Mouse (Mus musculus) kidney, postnatal 25 days (tissue): ENCODE data around the gene Arhgef7.

ENCODE experiments used
- DNase-seq, 2 experiments: peaks; one replicate each; pipeline ENCODE4 v3.0.0; 2021; ENCODE audit warnings: mixed read lengths in 2 of 2

Arhgef7 gene

DNA sequence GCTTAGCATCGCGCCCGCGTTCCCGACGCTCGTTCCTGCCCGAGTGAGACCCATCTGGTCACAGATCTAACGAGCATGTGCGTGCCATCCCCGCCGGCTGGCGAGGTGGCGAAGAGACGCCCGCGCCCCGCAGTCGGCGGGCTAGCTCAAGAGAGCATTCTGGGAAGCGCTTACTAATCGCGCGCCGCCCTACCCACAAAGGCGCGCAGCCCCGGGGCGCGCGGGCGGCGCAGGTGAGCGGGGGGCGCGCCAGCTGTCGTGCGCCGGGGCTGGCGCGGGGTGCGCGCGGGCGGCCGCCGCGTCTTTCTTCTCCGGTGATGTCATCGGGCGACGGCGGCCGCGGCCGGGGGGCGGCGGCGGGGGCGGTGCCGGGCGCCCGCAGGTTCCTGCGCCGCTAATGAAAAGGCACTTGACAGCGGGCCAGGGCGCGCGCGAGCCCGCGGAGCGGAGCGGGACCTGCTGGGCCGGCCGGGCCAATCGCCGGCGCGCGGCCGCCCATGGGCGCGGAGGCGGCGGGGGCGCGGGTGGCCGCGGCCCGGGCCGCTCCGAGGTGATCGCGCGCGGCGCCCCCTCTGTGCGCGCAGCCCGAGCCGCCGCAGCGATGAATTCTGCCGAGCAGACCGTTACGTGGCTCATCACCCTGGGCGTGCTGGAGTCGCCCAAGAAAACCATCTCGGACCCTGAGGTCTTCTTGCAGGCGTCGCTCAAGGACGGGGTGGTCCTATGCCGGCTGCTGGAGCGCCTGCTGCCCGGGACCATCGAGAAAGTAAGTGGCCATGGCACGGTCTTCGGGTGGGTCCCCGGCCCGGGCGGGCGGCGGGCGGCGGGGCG, at the start of gene Arhgef7:
Gene Arhgef7, plus strand, starts transcription at position 71 of the 831 bp plus-strand sequence.
- peak; percentile 67 to 86 for DNase-seq

DNA sequence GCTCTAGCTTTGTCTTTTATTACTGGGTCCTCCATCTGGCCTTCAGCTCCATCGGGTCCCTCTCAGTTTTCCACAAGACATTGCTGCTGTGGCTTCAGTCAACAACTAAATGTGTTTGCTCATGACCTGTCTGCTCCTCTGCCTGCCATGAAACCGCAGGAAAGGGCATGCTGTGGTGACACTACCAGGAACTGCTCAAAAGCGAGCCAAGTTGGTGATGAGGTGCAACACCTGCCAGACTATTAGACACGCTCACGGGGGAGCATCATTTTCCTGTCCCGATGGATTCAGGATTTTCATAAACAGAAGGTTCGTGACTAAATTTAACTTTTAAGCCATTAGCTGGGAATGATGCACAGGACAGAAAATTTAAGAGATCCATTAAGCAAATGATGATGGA, 43.0 kb upstream of the Arhgef7 start:
- no peak for DNase-seq

DNA sequence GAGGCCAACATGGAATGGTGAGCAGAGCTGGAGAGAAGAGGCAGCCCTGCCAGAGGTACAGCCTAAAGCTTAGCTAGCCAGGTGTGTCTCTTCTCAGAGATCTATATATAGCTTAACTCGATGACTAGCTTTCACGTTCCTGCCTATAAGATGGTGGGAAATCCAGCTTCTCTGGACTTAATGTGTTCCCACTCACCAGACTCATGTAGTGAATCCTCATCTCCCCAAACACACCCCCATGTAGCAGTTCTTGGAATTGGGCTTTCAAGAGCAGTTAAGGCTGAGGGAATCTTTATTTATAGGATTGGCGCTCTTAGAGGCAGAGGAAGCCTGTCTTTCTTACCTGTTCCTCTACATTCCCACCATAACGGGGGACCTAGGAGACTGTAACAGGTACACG, 40.3 kb upstream of the Arhgef7 start:
- no peak for DNase-seq

DNA sequence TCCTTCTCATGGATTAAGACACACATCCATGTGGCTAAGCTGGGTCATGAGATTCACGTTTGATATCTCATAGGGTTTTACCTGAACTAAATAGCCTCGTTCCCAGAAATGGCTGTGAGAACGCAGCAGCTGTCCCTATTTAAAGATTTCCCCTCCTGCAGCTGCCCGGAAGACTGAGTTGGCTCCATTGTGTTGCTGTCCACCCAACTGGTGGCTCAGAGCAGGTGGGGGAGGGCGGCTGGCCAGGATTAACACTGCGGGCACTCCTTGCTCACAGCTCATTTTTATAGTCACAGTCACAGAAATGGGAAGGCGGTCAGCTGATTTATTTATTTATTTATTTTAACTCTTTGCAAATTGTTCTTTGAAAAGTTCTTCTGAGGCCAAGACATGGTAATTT, 37.6 kb upstream of the Arhgef7 start:
- peak in 1 of 2 experiments; percentile 38 for DNase-seq

DNA sequence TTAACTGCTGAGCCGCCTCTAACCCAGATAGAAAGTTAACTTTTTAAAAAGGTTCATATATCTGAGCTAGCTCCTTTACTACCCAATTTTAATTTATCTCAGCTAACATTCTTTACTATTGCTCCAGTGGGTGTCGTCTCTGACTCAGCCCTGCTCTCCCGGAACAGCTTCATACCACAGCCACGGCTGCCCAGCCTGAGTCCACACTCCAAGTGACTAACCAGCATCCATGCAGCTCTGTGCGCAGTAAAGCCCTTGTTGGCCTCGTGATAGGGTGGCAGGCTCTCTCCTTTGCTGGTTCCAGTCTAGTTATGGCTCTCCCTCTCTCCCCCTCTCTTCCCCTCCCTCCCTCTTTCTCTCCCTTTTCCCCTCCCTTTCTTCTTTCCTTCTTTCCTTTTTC, 36.2 kb upstream of the Arhgef7 start:
- no peak for DNase-seq

DNA sequence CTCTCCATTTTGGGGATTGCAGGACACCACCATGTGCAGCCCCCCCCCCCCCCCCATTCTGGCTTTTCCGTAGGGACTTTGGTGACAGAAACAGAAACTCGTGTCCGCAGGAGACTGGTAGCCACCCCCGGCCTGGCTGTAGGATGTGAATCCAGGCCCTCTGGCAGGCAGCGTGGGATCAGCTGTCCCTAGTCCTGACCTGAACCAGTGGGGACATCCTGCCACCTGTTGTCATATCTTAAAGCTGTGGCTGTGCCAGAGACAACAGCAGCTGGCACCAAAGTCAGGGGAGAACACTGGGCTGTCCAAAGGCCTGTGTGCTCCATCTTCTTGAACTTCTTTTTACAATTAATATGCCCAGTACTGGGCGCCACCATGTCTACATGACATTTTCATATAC, 35.8 kb upstream of the Arhgef7 start:
- no peak for DNase-seq

DNA sequence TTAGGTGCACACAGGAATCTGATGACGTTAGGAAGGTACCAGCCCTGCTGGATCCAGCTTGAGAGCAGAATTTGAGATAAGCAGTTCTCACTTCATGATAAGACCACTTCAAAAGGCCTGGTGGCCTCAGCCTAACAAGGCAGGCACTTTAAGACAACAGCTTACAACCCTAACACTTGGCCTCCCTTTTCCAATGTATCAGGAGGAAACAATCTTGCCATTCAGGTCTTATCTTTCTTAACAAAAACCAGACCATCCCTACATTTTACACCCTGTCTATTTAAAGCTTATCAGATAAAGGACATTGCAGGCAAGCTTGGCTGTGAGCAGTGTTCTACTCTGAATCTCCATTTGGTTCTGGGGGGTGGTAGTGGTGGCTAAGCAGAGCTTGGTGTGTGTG, 35.1 kb upstream of the Arhgef7 start:
- DNase-seq: no peak

DNA sequence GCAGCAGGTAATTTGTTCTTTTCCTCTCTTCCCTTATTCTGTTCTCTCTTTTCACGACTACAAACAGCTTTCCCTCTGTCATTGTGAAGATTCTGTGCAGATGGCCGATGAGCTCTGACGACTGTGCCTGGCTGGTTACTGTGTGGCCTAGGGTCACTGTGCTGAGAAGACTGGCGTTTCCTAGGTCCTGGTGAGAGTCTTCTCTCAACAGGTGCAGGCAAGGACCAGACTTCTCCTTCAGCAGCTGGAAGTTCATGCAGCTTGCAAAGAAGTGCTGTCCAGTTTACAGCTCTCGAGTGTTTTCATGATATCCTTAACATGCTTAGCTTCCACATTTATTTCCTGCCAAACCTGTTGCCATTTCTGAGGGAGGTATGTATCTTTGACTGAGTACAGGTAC, 33.5 kb upstream of the Arhgef7 start:
- DNase-seq: no peak

DNA sequence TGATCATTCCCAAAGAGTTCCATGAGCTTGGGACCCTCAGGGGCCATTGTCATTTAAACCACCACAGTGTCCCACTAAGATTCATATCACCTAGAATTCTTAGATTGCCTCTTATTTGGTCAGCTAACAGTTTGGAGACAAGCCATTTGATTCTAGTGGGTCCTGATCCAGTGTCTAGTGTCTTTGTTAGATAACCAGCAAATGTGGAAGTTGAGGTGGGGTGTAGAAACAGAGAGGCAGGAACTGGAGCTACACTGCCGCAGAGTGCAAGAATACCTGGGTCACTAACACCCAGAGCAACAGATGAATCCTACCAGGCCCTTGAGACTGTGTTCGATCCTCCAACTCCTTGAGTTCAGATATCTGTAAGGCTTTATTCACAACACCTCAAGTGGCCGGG, 31.3 kb upstream of the Arhgef7 start:
- no peak for DNase-seq

DNA sequence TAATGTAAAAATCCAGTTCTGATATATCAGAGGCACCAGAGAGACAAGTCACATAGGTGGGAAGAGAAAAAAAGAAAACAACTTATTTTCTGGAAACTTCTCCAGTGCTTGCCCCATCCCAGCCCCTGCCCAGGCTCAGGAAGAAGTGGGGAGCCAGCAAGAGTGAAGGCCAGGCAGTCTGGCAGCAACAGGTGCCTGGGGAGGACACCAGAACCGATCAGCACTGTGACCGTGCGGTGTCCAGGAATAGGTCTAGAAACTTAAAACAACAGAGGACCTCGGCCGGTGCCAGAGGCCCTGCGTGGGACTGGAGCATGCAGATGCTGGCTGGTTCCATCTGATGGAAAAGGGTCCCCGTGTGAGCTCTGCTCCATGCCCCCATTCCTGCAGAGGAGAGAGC, 30.1 kb upstream of the Arhgef7 start:
- DNase-seq: no peak

DNA sequence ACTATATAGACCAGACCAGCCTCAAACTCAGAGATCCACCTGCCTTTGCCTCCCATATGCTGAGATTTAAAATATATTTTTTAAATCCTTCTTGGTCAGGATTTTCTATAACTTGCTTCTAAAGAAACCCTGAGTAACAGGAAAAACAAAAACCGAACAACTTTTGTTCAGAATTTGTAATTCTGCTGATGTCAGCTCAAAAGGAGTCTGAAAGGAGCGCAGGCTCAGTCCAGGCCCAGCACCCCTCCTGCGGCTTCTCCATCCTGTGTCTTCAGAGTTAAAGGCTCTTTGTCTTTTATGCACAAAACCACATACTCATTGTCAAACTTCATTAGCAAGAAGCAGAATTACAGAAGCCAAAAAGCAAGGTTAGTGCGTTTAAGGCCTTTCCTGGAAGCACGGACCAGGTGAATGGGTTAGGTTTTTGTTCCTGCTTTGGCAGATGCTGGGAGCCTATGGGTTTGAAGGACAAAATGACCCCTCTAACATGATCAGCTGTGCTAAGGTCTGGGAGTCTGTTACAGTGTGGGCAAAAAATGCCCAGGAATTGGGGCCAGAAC, 28.0 kb upstream of the Arhgef7 start:
- DNase-seq: no peak

DNA sequence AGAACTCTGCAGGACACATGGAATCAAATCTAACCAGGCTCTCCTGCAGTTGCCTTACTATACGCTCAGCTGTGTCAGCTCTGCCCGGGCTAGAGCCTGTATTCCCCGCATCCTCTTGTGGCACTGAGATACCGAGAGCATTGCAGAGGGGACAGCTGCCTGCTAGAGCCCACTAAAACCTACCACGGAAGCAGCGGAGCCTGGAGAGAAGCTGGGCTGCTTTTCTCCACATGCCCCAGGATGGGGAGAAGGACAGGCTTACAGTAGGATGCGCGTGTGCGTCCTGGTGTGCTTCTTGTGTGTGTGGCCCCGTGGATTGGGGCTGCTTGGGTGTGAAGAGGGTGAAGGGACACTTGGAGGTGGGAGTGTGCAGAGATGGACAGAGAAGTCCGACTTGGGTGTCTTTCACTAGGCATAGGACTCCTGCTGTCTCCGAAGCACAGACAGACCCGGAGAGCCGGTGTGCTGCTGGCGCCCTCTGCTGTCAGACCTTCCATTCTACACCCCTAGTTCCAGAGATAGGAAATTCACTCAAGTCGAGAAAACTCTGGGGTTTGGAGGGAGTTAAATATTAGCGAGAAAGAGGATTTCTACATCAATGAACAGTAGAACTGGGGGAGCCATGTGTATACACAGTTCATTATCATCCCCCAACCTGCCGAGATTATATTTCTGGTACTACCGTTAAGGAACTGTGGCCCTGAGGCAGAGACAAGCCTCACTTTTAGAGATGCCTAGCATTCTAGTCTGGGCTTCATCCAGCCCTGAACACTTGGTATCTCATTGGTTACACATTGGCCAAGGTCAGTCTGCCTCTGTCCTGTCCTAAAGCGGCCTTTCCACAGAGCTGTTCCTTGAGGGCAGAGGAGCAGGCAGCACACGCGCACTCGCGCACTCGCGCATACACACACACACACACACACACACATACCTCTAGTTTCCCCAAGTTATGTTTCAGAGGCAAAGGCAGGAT, 27.2 kb upstream of the Arhgef7 start:
- DNase-seq: peak; percentile 80 to 83

DNA sequence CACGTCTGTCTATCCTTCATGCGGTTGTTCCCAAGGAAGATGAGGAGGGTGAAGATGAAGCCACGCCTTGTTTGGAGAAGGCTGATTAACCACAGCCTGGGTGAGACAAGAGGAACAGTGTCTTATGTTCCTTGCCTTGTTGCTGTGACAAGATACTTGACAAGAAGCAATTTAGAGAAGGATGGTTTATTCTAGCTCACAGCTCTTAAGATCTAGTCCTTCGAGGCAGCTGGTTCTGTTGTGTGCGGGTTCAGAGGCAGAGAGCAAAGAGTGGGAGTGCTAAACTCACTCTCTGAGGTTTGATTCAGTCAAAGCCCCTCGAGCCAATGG, 26.5 kb upstream of the Arhgef7 start, which contains the start of gene 1700016D06Rik:
Gene 1700016D06Rik, minus strand, starts transcription at position 31 of the 330 bp plus-strand sequence.
- no peak for DNase-seq

DNA sequence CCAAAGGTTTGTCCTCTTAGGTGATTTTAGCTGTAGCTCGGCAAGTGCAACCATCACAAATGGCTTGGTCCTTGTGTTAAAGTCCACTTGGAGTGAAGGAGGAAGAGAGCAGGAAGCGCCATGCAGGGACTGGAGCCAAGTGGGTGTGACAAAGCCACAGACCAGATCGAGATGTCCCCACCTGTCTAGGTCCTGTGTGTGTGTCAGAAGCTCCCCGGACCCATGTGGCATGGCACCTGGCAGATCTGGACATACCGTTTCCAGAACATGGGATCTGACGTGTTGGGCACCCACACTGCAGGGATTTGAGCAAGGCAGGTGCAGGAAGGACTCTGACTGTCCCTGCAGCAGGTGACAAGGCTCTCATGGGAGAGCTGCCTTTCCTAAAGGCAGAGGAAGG, 26.1 kb upstream of the Arhgef7 start:
- peak; percentile 13 to 61 for DNase-seq

DNA sequence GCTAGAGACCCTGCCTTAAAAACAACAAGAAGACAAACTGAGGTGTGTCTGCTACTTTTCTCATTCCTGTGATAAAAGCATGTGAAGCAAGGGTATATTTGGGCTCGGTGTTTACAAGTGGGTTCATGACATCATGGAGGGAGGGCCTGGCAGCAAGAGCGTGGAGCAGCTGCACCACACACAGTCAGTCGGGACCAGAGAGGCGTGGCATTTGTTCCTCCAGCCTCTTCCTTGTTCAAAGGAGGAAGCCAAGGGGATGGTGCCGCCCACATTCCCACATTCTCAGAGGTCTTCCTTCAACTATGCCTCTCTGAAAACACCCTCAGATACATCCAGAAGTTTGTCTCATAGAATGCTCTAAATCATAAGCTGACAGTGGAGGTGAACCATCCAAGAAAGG, 23.7 kb upstream of the Arhgef7 start:
- no peak for DNase-seq

DNA sequence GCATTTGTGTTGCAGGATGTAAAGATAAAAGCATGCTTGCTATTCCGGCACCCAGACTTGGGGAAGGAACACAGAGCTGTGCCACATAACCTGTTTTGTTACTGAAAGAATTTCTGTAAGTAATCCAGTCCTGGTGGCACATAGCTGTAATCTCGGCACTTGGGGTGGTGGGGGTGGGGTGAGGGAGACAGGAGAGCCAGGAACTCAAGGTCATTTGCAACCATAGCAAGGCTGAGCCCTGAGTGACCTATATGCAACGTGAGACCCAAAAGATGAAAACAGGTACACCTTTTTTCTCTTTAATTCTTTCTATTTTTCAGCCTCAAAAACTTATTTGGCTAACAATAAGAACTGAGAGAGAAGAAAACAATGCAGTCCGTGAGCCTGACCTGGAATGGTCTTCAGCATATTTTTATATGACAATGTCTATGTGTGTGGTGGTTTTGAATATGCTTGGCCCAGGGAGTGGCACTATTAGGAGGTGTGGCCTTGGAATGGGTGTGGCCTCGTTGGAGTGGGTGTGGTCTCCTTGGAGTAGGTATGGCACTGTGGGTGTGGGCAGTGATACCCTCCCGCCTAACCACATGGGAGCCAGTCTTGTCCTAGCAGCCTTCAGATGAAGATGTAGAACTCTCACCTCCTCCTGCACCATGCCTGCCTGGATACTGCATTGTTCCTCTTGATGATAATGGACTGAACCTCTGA, 22.7 kb upstream of the Arhgef7 start:
- DNase-seq: no peak

DNA sequence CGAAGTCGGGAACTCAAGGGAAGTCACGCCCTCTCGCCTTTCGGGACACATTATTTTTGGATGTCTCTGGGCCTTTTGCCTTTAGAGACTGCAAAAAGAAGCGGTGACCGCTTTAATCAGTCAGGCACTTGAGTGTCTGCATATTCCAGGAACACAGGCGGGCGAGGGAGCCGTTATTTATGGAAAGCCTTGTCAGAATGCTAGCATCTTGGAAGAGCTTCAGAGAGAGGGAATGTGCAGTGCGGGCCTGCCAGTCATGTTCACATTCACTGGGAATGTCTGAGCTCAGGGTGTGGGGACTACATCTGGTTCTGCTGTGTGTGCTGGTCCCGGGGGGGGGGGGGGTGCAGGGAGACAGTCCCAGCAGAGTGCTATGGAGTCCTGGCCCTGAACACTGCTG, 21.7 kb upstream of the Arhgef7 start:
- no peak for DNase-seq

DNA sequence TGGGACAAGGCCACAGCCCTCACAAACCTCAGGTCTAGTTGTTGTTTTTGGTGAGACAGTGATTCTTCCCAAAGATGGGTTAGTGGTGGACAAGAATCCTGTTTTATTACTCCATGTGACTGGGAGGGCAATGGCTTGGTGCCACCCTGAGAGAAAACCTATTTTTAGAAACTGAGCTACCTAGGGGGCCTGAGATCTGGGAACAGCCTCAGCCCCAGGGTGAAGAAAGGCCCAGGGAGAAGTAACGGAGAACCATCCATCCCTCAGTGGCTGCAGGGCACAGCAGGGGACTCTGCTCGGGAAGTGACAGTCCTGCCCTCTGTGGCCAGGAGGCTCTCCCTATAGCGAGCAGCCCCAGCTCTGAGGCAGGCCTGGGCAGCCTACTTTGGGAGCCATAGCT, 19.8 kb upstream of the Arhgef7 start:
- peak; percentile 16 to 43 for DNase-seq

DNA sequence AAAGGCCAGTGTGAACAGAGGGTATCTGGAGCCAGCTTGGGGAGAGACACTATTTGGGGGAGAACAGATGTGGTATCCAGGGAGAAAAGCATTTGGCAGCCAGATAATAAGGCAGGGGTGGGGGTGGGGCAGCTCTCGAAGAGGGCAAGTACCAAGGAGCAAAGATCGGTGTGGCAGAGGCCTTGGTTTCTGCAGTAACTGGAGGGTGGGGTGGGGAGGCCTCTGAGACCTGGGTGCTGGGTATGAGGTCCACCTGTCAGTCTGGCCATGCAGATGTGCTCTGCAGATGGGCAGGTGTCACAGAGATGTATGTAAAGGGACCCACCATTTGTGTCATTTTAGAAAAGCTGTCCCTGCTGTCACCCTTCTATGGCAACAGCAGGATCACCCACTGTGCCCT, 18.7 kb upstream of the Arhgef7 start:
- peak; percentile 30 to 76 for DNase-seq

DNA sequence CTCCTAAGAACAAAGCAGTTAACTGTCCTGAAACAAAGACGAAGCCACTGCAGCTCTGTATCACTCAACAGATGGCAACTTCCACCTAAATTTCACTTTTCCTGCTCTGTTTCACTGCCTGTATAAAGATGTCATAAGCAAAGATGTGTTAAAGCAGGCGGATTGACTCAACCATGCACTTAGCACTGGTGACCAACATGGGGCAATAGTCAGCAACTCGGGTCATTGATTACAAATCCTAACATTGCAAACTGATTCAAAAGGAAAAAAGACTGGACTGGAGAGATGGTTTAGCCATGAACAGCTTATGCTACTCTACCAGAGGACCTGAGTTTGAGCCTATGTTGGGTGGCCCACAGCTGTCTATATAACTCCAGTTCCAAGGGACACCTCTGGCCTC, 18.0 kb upstream of the Arhgef7 start:
- DNase-seq: no peak

DNA sequence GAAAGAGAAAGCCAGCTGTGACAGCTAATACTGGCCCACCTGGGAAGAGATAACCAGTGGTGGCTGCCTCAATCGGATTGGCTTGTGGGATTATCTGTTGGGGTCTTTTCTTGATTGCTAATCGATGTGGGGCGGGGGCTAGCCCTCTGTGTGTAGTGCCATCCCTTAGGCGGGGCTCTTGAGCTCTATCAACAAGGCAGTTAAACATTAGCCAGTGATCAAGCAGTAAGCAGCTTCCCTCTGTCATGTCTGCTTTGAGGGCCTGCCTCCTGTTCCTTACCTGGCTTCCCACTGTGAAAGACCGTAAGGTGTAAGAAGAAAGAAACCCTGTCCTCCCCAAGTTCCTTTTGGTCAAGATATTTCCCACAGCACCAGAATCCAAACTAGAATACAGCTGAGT, 17.1 kb upstream of the Arhgef7 start:
- no peak for DNase-seq

DNA sequence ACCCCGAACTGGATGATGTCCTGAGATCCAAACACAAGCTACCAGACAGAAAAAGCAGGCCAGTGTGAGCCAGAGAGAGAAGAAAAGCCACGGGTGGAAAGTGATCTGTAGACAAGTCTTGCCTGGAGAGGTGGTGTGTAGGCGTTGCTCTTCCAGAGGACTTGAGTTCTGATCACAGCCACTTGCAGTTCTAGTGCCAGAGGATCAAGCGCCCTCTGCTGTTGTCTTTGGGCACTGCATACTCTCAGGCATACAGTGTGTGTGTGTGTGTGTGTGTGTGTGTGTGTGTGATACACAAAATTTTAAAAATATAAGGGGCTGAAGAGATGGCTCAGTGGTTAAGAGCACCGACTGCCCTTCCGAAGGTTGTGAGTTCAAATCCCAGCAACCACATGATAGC, 15.3 kb upstream of the Arhgef7 start:
- peak in 1 of 2 experiments; percentile 44 for DNase-seq

DNA sequence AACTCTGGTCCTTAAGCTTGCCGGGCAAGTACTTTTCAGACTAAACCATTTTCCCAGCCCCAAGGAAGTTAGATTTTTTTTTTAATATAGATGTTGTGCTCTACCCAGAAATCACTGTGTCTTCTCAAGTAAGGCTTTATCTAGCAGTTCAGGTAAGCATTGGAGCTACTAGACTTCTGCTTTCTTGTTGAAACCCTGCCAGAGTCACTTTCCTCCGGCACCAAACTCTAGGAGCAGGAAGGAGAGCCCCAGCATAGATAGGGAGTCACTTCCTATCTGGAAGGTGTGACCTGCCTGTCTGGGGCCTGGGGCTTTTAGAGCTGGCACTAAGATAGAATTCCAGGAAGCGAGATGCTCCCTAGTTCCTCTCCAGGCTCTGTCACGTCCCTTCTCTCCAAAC, 10.3 kb upstream of the Arhgef7 start:
- DNase-seq: no peak
